Mouse (Mus musculus) monocyte, adult 2 months (primary cell): Measurements from ENCODE around the gene Net1.
"Not testable (repeated sequence)": the region's sequence is repeated elsewhere in the genome, so short reads cannot be mapped to it uniquely, and the experiment has no call there.

Experiments
- DNase-seq, 2 experiments: peaks; one replicate each; pipeline ENCODE4 v3.0.0; 2022; ENCODE audit warnings: low spot score in 2 of 2, low read depth in 1 of 2

Gene Net1

GRCm38 (mm10) chr13:3891479-3892087 lies 26.4 kb downstream of the Net1 start:
- no peak for DNase-seq

- no peak for DNase-seq
Observed at GRCm38 (mm10) chr13:3890061-3890460, 28.0 kb downstream of the Net1 start.

- no peak for DNase-seq
Observed at GRCm38 (mm10) chr13:3889111-3889510, 28.9 kb downstream of the Net1 start.

- no peak for DNase-seq
Observed at GRCm38 (mm10) chr13:3886663-3887062, 31.4 kb downstream of the Net1 start.

DNA sequence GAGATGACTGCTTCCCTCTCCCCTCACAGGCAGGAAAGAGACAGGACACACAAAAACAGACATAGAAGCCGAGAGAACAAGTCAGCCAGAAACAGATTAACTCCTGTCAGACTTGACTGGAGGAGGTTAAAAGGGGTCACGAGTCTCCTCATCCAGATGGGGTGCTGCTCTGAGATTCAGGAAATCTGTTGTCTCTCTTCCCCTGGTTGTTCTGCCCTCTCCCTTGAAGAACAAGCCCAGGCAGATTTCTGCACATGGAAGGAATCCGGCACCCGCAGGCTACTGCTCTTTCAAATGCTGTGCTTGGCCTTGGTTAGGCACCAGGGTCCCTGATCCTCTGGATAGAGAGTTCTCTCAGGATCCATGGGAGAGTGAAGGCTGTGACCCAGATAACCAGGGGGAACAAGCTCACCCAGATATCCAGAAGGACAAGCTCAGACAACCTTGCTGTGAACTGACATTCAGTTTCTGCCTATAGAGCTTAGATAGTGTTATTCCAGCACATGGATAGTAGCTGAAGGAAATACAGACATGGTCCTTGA lies 40.3 kb downstream of the Net1 start:
- no peak for DNase-seq

GRCm38 (mm10) chr13:3877185-3877584 lies 40.8 kb downstream of the Net1 start:
- no peak for DNase-seq

- no peak for DNase-seq
Observed at GRCm38 (mm10) chr13:3876448-3876847, 41.6 kb downstream of the Net1 start.

GRCm38 (mm10) chr13:3872832-3873231 lies 45.2 kb downstream of the Net1 start:
- no peak for DNase-seq

DNA sequence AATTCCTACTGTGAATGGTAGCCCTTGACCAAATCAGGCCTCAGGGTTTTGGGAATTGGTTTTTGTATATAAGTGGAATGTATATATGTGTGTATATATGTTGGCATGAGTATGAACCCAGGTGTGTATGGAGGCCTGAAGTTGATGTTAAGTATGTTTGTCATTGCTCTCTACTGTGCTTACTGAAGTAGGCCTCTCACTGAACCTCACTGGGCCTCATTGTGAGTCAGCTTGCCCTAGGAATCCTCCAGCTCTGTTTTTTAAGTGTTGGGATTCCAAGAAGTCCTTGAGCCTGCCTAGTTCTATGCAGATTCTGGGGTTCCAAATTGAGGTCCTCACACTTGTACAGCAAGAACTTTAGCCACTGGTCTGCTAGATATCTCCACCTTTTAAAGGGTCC lies 48.1 kb downstream of the Net1 start:
- no peak for DNase-seq

DNA sequence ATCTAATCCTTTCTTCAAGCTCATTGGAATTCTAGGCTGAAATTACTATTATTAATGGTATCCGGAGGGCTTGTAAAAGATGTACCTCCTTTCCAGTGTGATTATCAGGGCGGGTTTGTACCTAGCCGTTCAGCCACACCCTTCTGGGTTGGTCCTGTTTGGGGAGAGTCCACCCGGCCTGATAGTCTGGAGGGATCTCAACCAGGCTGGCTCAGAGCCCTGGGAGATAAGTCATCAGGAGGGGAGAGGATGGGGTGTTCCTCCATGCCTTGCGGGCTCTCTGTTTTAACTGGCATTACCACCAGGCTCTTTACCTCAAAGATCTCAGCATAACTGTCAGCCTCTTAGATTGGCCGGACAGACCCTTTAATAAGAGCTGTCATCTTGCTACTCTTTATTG lies 50.9 kb downstream of the Net1 start:
- DNase-seq = no peak

- DNase-seq = no peak
Observed at GRCm38 (mm10) chr13:3866355-3867052, 51.5 kb downstream of the Net1 start.

- DNase-seq = no peak
Observed at GRCm38 (mm10) chr13:3865648-3866354, 52.2 kb downstream of the Net1 start.

DNA sequence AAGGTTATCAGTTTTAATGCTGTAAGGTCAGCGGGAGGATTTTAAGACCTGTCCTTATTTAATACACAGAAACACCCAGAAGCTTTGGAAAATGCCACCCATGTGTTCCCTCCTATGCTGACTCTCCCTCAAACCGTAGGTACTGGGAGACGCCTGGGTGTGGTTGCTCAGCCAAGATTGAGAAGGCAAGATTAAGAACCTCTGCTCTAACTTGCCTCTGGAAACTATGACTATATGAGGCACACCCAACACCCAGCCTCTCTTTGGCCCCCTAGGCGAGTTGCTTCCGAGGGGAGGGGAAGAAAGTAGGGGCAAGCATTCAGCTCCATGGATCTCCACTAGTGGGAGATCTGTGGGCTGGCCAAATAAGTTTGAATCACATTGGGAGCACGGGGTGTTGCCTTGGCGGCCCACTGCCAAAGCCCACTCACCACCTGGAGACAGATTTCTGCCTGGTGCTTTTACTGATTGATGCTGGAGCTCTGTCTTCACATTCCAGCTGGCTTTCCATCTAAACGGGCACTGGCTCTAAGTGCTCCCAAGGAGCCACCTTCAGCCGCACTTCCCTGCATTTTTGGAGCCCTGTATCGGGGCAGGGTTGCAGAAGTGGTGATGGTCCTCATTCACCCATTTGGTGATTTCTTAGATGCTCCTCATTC lies 55.0 kb downstream of the Net1 start:
- no peak for DNase-seq

GRCm38 (mm10) chr13:3862325-3862724 lies 55.7 kb downstream of the Net1 start:
- DNase-seq = no peak

GRCm38 (mm10) chr13:3861251-3861650 lies 56.8 kb downstream of the Net1 start:
- DNase-seq = no peak

GRCm38 (mm10) chr13:3856252-3856651 lies 61.8 kb downstream of the Net1 start:
- no peak for DNase-seq

- DNase-seq = no peak
Observed at GRCm38 (mm10) chr13:3854856-3855255, 63.2 kb downstream of the Net1 start.

DNA sequence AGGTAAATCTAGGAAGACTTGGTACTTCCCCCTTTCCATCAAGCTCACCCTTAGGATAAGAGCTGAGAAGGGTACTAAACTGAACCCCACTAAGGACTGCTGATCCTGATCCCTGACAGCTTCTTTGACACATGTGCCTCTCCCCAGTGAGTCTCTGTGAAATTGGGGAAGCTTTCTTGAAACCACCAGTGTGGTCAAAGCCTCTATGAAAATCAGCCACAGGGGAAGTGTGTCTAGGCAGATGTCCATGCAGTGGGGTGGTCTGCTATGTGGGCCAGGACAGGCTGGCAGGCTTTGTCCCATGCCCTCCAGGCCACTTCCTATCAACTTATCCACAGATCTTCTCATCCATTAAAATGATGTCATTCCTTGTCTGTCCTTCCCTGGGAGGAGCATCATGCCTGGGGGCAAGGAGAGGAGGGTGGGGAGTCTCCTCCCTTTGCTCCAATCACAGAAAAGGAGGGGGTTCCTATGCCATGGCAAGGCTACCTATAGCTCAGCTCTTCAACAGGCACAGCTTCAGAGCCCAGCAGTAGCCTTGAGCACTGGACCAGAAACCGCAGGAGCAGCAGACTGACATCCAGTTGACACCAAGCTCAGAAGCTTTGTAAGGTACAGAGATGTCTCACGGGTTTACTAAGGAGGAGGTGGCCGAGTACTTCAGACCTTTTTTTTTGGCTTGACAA lies 64.2 kb downstream of the Net1 start, which contains the start of gene Calm5:
Gene Calm5, plus strand, starts transcription at position 526 of the 686 bp plus-strand sequence.
- DNase-seq = not testable (repeated sequence)

GRCm38 (mm10) chr13:3850330-3850729 lies 67.7 kb downstream of the Net1 start:
- no peak for DNase-seq

- DNase-seq = not testable (repeated sequence)
Observed at GRCm38 (mm10) chr13:3840662-3841061, 77.4 kb downstream of the Net1 start.

- not testable (repeated sequence) for DNase-seq
Observed at GRCm38 (mm10) chr13:3837312-3837807, 80.7 kb downstream of the Net1 start, which contains the start of gene Calm4. TSS of gene Calm4 (plus strand) at chr13:3837757.
